Mouse (Mus musculus): ENCODE results near the gene Trdmt1. TPM values are rescaled to one million over a fixed set of nuclear protein-coding genes. Genes with fewer than 3 reads are reported as not detected.

The Trdmt1 gene
- polyA plus RNA-seq, 1 experiment: 14.3 TPM

GRCm38 (mm10) chr2:13484566-13484965 lies 59.9 kb downstream of the Trdmt1 start:
- H3K4me3 ChIP-seq (ENCODE audit: insufficient read depth, low read length): no peak overlapping the region
- TF ChIP-seq POLR2A (IDR thresholded peaks at IDR 0.05; ENCODE audit: low read depth, low read length): no peak
- no peak for TF ChIP-seq CTCF (IDR thresholded peaks at IDR 0.05; ENCODE audit: borderline replicate concordance, insufficient read depth, low read length)
- peaks cover 7% of the 10 kb centered on the region for H3K4me1 ChIP-seq (ENCODE audit: control insufficient read depth, insufficient read depth, low read length)
- H3K27ac ChIP-seq (ENCODE audit: insufficient read depth, low read length): no peak overlapping the region; the same call in 1 of the 2 replicates

DNA sequence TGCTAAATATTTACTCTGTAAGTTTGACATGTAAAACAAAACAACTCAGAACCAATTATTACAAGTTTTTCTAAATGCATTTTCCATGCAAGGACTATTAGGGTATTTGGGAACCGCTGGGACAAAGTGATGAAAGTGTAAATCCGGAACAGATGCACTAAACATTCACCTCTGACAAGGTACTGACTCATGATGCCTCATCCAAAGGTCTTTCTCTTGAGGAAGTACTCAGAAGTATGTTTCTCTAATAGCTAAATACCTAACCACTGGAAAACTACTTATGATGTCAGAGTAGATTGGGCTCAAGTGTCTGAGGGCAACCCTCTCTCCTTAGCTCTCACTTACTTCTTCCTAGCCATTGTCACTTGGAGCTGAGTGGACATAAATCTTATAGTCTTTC lies 63.7 kb downstream of the Trdmt1 start:
- Histone ChIP-seq H3K4me3 (ENCODE audit: insufficient read depth, low read length) (no peak overlapping the region), H3K4me1 (ENCODE audit: control insufficient read depth, insufficient read depth, low read length) (peaks cover 2% of the 10 kb centered on the region), H3K27ac (ENCODE audit: insufficient read depth, low read length) (no peak overlapping the region)
- TF ChIP-seq POLR2A (IDR thresholded peaks at IDR 0.05; ENCODE audit: low read depth, low read length) (no peak), CTCF (IDR thresholded peaks at IDR 0.05; ENCODE audit: borderline replicate concordance, insufficient read depth, low read length) (no peak)

DNA sequence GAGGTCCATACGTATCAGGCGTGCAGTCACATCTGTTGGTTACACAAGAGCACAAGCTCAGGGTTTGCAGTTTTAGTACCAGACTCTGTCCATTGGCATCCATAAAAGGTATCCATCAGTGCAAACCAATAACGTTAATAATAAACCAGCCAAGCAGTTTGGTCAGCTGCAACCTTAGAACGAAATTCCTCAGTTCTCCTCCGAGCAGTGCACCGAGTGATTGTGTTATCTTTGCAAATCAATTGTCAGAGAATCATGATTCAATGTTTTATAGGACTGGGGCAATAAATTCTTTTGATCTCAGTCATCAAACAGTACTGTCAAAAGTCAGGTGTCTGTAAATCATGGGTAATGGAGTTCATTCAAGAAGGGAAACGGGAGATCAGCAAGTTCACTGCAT lies 65.3 kb downstream of the Trdmt1 start:
- no peak overlapping the region for H3K4me3 ChIP-seq (ENCODE audit: insufficient read depth, low read length)
- no peak for TF ChIP-seq POLR2A (IDR thresholded peaks at IDR 0.05; ENCODE audit: low read depth, low read length)
- no peak for TF ChIP-seq CTCF (IDR thresholded peaks at IDR 0.05; ENCODE audit: borderline replicate concordance, insufficient read depth, low read length)
- H3K4me1 ChIP-seq (ENCODE audit: control insufficient read depth, insufficient read depth, low read length): peaks cover 2% of the 10 kb centered on the region
- H3K27ac ChIP-seq (ENCODE audit: insufficient read depth, low read length): no peak overlapping the region

DNA sequence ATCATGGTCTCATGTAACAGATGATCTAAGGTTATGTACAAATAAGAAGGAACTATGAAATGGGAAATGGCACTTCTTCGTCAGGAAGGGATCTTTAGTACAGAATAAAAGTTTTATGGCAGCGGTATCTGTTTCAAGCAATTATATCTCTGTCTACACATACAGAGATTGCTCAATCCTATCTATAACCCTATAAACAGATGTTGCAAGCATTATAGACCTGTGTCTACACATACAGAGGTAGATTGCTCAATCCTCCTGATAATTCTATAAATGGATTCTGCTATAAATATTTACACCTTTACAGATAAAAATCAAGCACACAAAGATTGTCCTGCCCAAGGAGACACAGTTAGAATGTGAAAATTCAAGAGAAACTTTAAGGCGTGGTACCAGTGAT lies 74.4 kb downstream of the Trdmt1 start:
- TF ChIP-seq CTCF (IDR thresholded peaks at IDR 0.05; ENCODE audit: borderline replicate concordance, insufficient read depth, low read length) (no peak), POLR2A (IDR thresholded peaks at IDR 0.05; ENCODE audit: low read depth, low read length) (no peak)
- Histone ChIP-seq H3K27ac (ENCODE audit: insufficient read depth, low read length) (no peak overlapping the region), H3K4me3 (ENCODE audit: insufficient read depth, low read length) (no peak overlapping the region), H3K4me1 (ENCODE audit: control insufficient read depth, insufficient read depth, low read length) (0 out of 2 replicates have a peak, but pooled peaks cover 2% of the 10 kb centered on the region)

DNA sequence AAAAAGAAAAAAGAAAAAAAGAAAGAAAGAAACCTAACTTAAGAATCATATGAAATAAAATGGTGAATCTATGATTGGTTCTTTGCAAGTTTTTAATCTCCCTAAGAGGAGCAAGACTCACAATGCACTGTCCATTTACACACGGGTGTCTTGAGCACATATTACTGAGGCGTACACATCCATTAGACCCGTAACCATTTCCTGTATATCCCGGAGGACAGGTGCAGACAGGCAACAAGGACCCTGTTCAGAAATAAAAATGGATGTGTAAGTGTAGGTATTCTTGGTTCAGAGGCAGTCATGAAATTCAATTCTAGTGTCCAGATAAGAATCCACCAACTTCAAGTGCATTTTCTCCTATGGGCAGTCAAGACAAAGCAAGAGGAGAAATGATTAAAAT lies 74.8 kb downstream of the Trdmt1 start:
- H3K4me3 ChIP-seq (ENCODE audit: insufficient read depth, low read length): no peak overlapping the region
- H3K4me1 ChIP-seq (ENCODE audit: control insufficient read depth, insufficient read depth, low read length): 0 out of 2 replicates have a peak, but pooled peaks cover 2% of the 10 kb centered on the region
- no peak overlapping the region for H3K27ac ChIP-seq (ENCODE audit: insufficient read depth, low read length)
- TF ChIP-seq CTCF (IDR thresholded peaks at IDR 0.05; ENCODE audit: borderline replicate concordance, insufficient read depth, low read length): no peak

DNA sequence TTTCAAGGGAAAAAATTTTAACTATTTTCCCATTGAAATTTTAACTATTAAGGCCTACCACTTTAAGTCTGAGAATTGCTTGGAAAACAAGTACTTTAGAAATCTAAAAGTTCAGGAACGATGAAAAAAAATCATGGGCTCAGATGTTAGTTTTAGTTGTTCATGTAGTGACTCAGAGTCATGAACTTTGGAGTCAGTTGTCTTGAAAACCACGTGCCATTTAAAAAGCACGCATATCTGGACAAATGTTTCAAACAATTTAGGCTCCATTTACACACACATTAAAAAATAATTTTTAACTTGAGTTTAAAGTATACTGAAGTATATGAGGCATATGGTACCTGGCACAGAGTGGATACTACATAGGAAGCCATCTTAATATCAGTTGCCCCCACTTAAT lies 77.8 kb downstream of the Trdmt1 start:
- Histone ChIP-seq H3K4me1 (ENCODE audit: control insufficient read depth, insufficient read depth, low read length) (0 out of 2 replicates have a peak, but pooled peaks cover 2% of the 10 kb centered on the region), H3K27ac (ENCODE audit: insufficient read depth, low read length) (peak overlapping the region; percentile 54), H3K4me3 (ENCODE audit: insufficient read depth, low read length) (no peak overlapping the region)
- TF ChIP-seq CTCF (IDR thresholded peaks at IDR 0.05; ENCODE audit: borderline replicate concordance, insufficient read depth, low read length) (no peak), POLR2A (IDR thresholded peaks at IDR 0.05; ENCODE audit: low read depth, low read length) (no peak)

Other genes with a start within 250 kb of the Trdmt1 start
- 0.81 and 1.2 TPM in 2 replicates for gene Cubn, start 52.9 kb downstream of the Trdmt1 start, polyA plus RNA-seq (2011; ENCODE audit: insufficient read length, low read depth, missing spikeins)
- gene Vim, start 29.3 kb upstream of the Trdmt1 start, polyA plus RNA-seq (2011; ENCODE audit: insufficient read length, low read depth, missing spikeins): 3,430 and 4,672 TPM in 2 replicates
- gene St8sia6, start 249.4 kb upstream of the Trdmt1 start, polyA plus RNA-seq (2011; ENCODE audit: insufficient read length, low read depth, missing spikeins): 0.20 and 0.21 TPM in 2 replicates

Measured in embryonic fibroblast, embryonic 13.5 days (primary cell).